Mouse (Mus musculus): ENCODE results near the gene Atxn7l1.
"Not testable (repeated sequence)": the region's sequence is repeated elsewhere in the genome, so short reads cannot be mapped to it uniquely, and the experiment has no call there.

Atxn7l1 gene

GRCm38 (mm10) chr12:33153131-33153530, 5.6 kb downstream of the Atxn7l1 start:
- no peak for DNase-seq (ENCODE audit: low spot score)

GRCm38 (mm10) chr12:33153850-33154249, 6.4 kb downstream of the Atxn7l1 start:
- no peak for DNase-seq (ENCODE audit: low spot score)

DNA sequence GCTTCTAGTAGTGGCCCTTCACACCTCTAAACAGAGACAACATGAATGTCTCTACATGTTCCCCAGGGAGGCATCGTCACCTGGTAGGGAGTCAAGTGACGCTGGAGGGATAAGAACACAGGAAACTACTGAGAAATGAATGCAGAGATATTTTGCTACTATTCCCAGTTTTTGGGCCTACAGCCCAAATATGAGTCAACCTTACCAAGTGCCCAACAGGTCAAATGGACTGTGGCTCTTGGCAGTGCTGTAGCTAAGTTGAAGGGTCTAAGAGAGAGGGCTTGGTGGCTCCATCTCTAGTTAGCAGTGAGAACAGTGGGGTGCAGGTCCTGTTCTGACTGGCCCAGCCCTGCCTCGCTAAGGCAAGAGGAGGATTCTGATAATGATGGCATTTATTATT, 7.2 kb downstream of the Atxn7l1 start:
- DNase-seq (ENCODE audit: low spot score) = no peak

DNA sequence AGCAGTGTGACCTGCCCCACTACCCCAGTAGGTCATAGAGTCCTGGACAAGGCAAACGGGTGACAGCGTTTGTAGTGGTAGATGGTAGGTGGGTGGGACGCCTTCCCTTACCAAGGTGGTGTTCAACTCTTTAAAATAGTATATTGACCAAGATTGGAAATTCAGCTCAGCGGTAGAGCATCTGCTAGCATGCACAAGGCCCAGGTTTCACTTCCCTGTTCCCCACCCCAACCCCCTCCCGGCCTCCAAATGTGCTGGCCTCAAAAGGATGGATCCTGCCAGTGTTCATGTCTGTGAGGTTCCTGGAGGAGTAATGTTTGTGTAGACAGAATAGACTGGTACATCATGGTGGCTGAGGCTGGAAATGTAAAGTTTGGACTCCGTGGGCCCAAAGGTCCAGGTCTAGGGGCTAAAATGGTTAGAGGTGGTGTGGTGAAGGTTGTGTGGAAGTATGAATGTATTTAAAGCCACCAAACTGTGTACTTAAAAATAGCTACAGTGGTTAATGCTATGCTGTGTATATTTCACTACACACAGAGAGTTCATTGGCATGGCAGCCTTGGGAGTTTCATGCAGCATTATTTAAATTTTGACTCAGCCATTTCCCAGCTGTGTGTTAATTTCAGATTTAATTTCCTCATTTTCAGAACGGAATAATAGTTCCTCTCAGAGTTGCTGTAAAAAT, 9.0 kb downstream of the Atxn7l1 start:
- no peak for DNase-seq (ENCODE audit: low spot score)

DNA sequence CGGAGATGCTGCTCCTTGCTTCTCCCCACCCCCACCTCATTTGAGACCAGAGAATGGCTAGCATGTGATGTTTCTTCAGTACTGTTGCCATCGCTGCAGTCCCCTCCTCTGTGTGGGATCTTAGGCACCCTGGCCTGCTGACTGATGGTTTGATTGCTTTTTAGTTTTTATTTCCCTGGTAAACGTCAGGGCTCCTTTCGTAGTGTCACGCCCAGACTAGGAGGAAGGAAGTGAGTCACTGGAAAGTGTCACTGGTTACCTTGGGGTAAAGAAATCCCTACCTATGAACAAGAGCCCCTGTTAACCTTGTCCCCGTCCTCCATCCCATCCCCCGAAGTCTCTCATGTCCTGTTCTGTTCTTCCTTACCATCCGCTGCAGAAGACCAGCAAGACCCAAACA, 10.8 kb downstream of the Atxn7l1 start:
- no peak for DNase-seq (ENCODE audit: low spot score)

GRCm38 (mm10) chr12:33160406-33160805, 12.9 kb downstream of the Atxn7l1 start:
- DNase-seq (ENCODE audit: low spot score) = no peak

GRCm38 (mm10) chr12:33162541-33162940, 15.0 kb downstream of the Atxn7l1 start:
- DNase-seq (ENCODE audit: low spot score) = no peak

GRCm38 (mm10) chr12:33164019-33164418, 16.5 kb downstream of the Atxn7l1 start:
- not testable (repeated sequence) for DNase-seq (ENCODE audit: low spot score)

DNA sequence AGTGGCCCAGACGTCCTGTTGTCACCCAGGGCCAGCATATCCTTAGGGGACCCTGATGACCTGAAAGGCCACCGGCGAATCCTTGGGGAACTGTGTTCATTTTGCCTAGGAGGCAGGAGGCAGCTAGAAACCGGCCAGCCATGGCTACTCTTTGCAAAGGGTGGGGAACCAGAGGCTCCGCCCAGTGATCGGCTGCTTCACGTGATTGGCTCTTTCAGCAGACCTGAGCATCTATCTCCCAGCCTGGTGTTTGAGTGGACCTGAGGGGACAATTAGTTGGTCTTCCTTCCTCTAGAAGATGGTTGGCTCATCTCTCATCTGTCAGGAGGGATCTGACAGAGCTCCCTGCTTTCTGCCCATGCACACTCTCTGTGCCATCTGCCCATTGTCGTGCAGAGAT, 19.2 kb downstream of the Atxn7l1 start:
- DNase-seq (ENCODE audit: low spot score) = no peak

- no peak for DNase-seq (ENCODE audit: low spot score)
These were observed 20.1 kb downstream of the Atxn7l1 start for GRCm38 (mm10) chr12:33167545-33167944.

GRCm38 (mm10) chr12:33168491-33168890, 21.0 kb downstream of the Atxn7l1 start:
- DNase-seq (ENCODE audit: low spot score) = no peak

GRCm38 (mm10) chr12:33169777-33170494, 22.4 kb downstream of the Atxn7l1 start:
- DNase-seq (ENCODE audit: low spot score) = no peak

DNA sequence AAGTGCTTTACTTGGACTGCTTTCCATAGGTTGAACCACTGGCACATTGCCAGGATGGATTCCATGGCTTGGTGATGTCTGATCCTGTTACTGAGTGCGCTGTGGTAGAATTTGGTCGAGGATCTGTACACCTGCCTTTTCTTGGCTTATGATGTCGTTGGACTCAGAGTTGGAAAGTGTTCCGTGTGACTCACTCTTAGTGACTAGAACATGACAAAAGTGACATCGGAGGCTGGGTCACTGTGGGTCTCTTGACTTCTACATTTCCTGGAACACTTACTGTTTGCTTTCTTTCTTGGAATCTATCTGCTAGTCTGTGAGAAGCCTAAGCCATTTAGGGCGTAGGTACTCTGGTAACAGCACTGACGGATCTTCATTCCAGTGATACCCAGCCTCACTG, 23.3 kb downstream of the Atxn7l1 start:
- no peak for DNase-seq (ENCODE audit: low spot score)

DNA sequence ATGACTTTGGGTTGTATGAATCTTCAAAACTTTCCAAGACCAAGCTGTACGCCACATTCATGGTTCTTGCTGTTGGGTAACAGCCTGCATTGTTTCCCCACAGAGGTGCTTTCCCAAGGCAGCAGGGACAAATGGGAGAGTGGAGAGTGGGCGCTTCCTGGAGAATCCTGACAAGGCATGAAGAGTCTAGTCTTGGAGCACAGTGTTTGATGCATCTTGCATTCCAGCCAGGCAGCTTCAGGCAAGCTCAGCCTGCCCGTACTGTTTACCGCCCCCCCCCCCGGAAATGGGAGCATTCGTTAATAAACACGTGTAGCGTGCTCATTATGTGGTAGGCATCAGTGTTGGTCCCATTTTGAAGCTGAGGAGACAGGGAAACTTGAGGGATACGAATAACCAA, 25.4 kb downstream of the Atxn7l1 start:
- no peak for DNase-seq (ENCODE audit: low spot score)

DNA sequence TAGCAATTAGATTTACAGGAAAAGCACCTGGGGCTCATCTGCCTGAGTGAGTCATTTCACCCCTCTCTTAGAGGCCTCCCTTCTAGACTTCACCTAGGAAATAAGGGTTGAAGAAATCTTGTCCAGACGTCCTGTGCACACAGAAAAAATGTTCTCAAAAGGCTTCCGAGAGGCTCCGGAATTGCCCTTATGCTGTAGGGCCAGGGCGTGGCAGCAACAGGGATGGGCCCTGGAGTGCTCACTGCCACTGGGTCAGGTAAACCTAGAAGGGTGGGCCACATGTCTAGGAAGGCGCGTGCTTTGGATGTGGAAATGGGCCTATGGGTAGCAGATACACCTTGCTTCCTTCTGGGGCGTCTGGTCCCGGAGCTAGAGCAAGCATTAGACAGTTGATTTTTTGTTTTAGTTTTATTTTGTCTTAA, 26.2 kb downstream of the Atxn7l1 start:
- no peak for DNase-seq (ENCODE audit: low spot score)

DNA sequence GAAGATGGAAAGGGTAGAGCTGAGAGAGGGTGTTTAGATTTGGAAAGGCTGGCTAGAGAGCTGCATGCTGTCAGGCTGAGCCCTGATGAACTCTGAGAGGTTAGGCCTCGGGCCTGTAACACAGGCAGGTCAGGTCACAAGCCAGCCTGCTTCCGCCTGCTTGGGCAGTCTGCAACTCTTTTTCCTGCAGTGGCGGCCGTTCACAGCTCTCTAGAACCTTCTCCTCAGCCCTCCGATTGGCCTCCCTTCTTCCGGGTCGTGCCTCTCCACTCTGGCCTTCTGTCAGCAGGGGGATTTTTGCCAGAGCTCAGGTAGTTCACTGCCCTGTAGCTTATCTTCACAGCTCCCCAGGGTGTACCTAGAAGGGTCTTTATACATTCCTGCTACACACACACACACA, 26.7 kb downstream of the Atxn7l1 start:
- no peak for DNase-seq (ENCODE audit: low spot score)

GRCm38 (mm10) chr12:33174675-33175357, 27.3 kb downstream of the Atxn7l1 start:
- DNase-seq (ENCODE audit: low spot score) = no peak

DNA sequence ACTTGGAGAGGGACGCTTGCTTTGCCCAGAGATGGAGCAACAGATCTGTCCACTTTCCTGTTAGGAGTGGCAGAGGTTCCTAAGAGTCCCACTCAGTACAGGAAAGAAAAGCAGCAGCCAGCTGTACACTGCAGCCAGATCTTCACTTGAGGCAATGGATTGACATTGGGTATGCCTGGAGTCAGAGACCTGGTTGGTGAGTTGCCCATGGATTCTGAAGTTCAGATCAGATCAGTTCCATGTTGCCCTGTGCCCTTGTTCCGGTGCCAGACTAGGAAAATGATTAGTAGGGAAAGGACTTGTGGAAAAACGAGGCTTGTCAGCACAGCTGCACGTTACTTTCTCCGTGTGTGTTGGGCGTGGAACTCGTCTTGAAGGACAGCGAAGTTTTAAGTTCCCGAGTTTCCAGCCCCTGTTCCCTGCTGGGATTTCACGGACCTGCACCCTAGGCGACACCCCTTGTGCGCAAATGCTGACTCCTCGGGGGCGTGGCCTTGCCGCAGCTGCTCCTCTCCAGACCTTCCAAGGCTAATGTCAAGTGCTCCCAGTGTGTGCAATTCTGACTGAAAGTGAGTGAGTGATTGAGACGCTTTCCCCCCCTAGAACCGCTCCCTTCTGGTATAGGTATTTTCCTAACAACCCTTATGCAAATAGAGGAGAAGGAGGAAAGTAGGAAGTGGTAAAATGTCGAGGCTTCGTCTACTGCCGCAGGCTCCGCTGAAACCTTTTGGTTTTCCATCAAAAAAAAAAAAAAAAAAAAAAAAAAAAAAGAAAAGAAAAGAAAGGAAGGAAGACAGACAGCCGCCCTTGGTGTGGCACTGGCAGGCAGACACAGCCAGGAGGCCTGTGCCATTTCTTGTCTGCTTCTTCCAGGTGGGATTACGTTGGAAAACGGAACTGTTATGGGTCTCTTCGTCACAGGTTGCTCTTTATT, 28.4 kb downstream of the Atxn7l1 start:
- DNase-seq (ENCODE audit: low spot score) = no peak

- DNase-seq (ENCODE audit: low spot score) = no peak
These were observed 29.0 kb downstream of the Atxn7l1 start for GRCm38 (mm10) chr12:33176555-33176900.

GRCm38 (mm10) chr12:33180421-33180820, 32.9 kb downstream of the Atxn7l1 start:
- no peak for DNase-seq (ENCODE audit: low spot score)

DNA sequence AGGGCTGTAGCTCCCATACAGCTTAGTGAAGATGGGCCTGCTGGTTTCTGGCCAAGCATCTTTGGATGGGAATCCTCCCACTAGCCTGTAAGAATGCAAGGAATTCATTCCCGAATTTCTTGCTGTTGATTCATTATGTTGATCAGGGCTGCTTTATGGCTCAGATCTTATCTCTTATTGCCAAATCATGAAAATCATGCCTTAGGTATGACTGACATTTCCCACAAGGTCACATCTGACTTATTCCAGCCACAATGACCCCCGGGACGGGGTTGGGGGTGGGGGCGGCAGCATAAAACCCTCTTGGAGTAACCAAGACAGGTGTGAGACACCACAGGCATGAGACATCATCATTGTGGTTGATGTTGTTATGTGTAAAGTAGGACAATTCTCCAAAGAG, 34.4 kb downstream of the Atxn7l1 start:
- DNase-seq (ENCODE audit: low spot score) = no peak

Data from left cerebral cortex, adult 11 months (tissue).